Mouse (Mus musculus) gastrocnemius, postnatal 25 days (tissue): Measurements from ENCODE around the gene Ambn. TPM values are rescaled to one million over a fixed set of nuclear protein-coding genes. Genes with fewer than 3 reads are reported as not detected.
"Not testable (repeated sequence)": the region's sequence is repeated elsewhere in the genome, so short reads cannot be mapped to it uniquely, and the experiment has no call there.

Experiments
- DNase-seq: peaks from one replicate; pipeline ENCODE4 v3.0.0; 2022
- long read RNA-seq, 2 experiments: library from polyadenylated mRNA; stranded (forward); transcript quantifications; one replicate each; pipeline ENCODE4 v2.0.0; 2021
- total RNA-seq, 2 experiments: library from RNA; stranded (reverse); gene quantifications; 1 replicate in 1 of 2; 2 replicates in 1 of 2; pipeline ENCODE4 v1.2.3; 2021

Gene Ambn
- total RNA-seq = not detected
- long read RNA-seq, experiment 1 = 0 reads
- long read RNA-seq, experiment 2 = 0 reads

DNA sequence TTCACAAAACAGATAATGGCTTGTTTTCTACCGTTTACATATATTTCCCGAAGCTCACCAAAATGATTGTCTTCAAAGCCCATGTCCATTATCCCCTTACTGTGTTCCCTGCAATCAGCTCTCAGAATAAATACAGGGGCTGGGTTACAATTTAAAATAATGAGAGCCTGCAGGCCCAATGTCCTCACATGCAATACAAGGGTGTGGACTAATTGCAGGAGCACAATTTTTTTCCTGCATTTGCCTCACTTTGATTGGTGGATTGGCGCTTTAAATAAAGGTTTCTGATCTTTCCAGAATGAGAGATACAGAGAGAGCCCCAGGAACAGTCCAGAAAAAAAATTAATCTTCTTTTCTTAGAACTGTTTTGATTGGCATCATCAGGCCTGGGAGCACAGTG lies at the start of gene Ambn:
Gene Ambn (plus strand): TSS at position 301 of the 400 bp plus-strand sequence.
- no peak for DNase-seq

DNA sequence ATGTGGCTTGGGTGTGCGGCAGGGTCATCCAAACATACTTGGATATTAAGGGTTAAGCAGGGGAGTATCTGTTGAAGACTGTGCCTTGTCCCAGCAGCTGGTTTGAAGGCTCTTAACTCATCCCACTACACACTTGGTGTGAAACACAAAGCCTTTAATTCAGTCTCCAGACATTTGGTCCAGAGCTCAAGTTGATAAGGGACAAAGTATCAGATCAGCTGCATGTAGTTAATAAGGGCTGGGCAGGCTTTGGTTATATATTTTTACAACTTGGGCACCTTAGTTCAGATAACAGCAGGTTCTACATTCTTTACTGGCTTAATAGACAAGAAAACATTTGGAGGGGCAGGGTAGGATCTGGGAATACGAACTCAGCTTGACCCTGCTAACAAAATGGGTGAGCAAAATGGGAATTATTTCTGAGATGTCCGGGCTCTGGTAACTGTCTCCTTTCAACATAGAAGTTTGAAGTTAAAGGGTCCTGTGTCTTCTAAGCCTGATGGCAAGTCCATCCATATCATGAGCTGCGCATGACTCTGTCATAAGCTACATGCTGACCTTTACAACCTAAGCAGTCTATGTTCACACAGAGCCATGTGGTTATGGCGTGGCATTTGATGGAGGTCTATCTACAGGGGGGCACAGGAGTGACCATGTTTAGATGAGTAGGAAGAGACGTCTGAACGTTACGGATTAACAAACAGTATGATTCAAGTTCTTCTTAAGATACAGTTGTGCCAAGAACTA lies 35.3 kb upstream of the Ambn start:
- DNase-seq = no peak

DNA sequence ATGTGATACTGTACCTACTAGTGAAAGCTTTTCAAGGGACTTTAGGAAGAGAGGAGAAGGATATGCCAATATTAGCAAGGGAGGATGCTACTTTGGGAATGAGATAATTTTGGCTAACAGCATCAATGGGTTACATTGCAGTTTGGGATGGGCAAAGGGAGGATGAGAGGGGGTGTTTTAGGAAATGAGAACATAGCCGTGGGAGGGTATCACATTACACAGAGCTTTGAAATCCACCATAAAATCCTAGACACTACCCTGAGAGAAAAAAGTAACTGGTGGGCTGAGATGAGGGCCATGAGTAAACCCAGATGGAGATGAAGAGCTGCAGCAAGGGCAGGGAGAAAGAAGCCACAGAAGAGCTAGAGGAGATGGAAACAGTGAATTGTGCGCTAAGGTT lies 30.9 kb upstream of the Ambn start:
- not testable (repeated sequence) for DNase-seq

DNA sequence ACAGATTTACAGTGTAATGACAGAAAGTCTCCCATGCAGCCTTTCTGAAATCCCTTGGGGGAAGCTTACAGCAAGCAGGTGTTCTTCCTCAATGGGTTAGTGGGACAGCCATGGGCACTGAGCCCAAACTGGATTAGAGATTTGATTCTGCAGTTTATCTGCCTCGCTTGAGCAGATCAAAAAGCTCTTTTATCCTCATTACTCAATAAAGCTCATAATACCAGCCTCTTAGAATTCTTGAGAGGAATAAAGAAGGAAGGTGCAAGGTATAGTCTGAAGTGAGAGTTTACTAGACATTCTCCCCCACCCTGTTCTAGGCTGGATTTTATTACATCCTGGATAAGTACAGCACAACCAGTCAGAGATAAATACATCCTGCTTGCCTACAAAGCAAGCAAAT lies 29.0 kb upstream of the Ambn start:
- no peak for DNase-seq

- DNase-seq = no peak
These were observed 11.7 kb downstream of the Ambn start for GRCm38 (mm10) chr5:88467471-88467870.

GRCm38 (mm10) chr5:88468807-88469704 lies 13.3 kb downstream of the Ambn start:
- no peak for DNase-seq

DNA sequence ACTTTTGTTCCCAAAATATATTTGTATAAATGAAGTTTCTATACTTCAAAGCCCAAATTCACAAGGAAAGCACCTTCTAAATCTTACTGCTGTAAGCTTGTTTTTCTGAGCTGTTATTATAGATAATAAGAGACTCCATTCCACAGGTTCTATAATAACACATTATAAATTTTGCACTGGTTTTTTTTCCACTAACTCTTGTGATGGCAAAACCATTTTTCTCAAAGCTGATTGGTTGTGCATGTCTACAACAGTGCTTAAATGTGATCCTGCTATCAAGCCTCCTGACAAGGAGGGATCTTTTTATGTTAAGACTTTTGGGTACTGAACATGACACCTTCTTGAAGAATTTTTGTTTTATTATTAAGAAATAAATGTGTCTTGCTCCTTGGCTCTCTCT lies 31.9 kb downstream of the Ambn start, which contains the start of gene Enam:
Gene Enam (plus strand): TSS at position 301 of the 400 bp plus-strand sequence.
- DNase-seq = no peak

- no peak for DNase-seq
These were observed 33.2 kb downstream of the Ambn start for GRCm38 (mm10) chr5:88489004-88489403.

DNA sequence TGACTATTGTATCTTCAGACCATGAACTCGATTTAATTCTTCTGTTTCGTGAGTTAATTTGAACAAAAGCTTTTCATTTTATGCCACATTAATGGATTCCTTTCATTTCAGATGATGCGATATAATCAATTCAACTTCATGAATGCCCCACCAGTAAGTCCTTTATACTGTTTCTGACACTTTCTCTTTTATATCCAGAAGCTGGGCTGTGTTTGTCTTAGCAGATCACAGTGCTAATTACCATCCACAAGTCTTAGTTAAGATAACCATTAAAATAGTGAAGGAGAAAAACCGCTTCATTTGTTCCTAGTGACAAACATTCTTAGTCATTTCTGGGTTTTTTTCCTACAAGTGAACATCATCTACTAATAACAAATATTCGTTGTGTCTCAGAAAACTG lies 35.3 kb downstream of the Ambn start:
- no peak for DNase-seq

DNA sequence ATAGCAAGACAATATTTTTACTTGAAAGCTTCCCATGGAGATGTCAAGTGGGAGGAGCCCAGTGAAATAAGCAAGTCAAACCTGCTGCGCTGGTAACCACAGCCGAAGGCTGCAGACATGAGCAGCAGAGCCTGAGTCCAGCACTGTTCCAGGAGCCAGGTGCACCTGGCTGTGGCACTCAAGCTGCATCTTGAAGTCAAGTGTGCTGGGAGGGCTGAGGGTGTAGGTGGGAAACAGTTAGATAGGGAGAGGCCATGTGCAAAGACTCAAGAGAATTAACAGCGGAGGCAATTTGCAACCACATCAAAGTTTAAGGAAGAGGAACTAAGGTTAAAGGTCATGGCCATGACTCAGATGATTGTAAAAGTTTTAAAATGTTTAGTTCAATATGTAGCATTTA lies 44.0 kb downstream of the Ambn start:
- DNase-seq = no peak

DNA sequence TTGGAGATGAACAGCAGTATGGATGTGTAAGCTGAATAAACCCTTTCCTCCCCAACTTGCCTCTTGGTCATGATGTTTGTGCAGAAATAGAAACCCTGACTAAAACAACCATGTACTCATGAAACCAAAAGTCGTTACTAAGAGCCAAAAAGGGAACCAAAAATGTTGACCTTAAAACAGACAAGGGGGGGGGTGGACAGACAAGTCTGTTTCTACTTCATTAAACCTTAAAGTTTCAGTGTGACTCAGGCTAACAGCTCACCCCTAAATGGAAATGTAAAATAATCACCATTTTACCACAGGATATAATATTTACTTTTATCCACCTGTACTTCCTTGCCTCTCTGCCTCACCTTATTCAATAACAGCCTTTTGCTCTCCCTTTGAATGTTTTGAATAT lies 52.8 kb downstream of the Ambn start:
- DNase-seq = no peak

DNA sequence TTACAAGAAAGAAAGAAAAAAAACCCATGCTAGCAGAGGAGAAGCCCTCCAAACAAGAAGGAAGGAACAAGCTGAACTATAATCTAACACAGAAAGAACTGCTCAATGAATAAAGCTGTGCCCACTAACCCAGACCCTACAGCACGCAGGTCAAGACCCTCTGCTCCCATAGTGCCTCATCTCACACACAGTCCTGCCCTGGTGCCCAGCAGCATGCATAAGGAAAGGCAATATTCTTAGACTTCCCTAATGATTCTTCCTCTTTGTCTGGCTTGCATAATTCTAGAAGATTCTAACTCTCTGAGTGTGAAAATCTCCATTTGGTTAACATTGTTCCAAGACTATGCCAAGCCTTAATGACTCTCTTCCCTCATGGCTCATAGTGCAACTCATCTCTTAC lies 53.2 kb downstream of the Ambn start:
- DNase-seq = no peak

Other genes with a start within 250 kb of the Ambn start
- gene Gm7714, start 187.1 kb upstream of the Ambn start, total RNA-seq = not detected
- gene Prol1, start 138.7 kb upstream of the Ambn start, total RNA-seq = not detected
- not detected for gene Amtn, start 79.9 kb upstream of the Ambn start, total RNA-seq
- not detected for gene Enam, start 32.0 kb downstream of the Ambn start, total RNA-seq
- gene Jchain, start 71.9 kb downstream of the Ambn start, total RNA-seq = under 1 TPM; 0.32 to 0.33 TPM
- 10 to 100 TPM; 21.7 to 22.5 TPM for gene Utp3, start 98.5 kb downstream of the Ambn start, total RNA-seq
- gene Rufy3, start 109.0 kb downstream of the Ambn start, total RNA-seq = 1 to 10 TPM; 6.8 to 8.4 TPM
- gene Grsf1, start 220.2 kb downstream of the Ambn start, total RNA-seq = 100 to 1,000 TPM; 129 to 140 TPM